Mouse (Mus musculus) hindlimb bud, embryonic 11.5 days (tissue): ENCODE measurements around the gene Doc2b.
A peak's percentile ranks its signal among the peaks of the same experiment; 100 is the strongest.
"Not testable (repeated sequence)": the region's sequence is repeated elsewhere in the genome, so short reads cannot be mapped to it uniquely, and the experiment has no call there.

Experiments
- DNase-seq: peaks from one replicate; pipeline ENCODE4 v3.0.0-alpha.2; 2012; ENCODE audit warnings: low read depth, low spot score; ENCODE audit errors: extremely low spot score

The Doc2b gene

DNA sequence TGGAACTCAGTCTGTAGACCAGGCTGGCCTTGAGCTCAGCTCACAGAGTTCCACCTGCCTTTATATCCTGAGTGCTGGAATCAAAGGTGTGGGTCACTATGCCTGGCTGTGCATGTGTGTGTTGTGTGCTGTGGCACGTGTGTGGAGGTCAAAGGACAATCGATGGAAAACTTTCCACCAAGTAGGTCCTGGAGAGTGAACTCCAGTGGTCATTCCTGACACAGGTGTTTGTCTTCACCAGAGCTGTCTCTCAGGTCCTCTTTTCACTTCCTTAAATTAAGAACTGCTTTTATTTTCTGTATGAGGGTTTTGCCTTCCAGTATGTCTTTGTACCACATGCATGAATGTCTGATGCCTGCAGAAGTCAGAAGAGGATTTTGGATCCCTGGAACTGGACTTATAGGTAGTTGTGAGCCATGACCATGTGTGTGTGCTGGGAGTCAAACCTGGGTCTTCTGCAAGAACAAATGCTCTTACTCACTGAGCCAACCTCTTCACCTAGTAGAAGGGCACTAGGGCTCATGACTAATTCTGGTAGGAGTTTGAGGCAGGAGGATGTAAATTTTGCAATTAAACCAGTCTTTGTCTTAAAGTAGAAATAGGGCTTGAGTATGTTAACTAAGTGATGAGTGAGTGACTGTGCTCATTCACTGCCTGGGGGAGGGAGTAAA lies 57.9 kb downstream of the Doc2b start:
- no peak for DNase-seq

DNA sequence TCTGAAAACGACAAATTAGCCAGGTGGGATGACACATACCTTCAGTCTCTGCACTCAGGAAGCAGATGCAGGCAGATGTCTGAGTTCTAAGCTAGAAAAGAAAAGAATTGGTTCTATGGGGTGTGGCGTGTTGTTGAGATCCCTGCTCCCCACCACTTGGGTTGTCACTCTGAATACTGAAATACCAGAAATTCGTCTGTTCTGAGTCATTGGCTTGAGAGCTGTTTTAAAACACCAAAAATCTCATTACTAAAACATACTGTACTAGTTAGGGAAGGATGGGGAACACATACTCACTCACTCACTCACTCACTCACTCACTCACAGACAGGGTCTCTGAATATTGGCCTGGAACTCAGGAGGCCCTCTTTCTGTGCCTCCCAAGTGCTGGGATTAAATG lies 58.9 kb downstream of the Doc2b start:
- DNase-seq: no peak

DNA sequence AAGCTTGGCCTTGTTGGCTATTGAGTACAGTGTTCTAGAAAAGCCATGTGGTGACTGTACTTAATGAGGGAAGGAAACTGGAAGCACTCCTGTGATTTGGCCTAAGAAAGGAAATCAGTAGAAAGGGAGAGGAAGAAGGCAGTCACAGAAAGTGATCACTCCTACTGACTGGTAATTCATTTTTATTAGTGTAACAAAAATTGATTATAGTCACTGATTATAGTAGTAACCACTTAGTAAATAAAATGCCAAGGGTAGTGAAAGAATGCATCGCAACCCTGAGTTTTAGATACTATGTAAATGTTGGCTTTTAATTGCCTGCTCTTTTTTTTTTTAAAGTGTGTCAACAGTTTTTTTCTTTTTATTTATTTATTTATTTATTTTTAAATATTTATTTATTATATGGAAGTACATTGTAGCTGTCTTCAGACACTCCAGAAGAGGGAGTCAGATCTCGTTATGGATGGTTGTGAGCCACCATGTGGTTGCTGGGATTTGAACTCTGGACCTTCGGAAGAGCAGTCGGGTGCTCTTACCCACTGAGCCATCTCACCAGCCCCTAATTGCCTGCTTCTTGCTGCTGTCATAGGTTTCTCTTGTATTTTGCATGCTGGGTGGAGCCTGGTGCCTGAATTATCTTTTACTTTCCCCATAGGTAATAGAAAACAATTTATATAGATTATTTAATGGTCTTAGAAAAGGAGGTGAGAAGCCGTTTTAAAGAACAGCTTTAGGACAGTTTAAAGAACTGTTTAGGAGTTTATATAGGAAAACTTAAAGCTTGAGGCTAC lies 60.2 kb downstream of the Doc2b start:
- DNase-seq: no peak

DNA sequence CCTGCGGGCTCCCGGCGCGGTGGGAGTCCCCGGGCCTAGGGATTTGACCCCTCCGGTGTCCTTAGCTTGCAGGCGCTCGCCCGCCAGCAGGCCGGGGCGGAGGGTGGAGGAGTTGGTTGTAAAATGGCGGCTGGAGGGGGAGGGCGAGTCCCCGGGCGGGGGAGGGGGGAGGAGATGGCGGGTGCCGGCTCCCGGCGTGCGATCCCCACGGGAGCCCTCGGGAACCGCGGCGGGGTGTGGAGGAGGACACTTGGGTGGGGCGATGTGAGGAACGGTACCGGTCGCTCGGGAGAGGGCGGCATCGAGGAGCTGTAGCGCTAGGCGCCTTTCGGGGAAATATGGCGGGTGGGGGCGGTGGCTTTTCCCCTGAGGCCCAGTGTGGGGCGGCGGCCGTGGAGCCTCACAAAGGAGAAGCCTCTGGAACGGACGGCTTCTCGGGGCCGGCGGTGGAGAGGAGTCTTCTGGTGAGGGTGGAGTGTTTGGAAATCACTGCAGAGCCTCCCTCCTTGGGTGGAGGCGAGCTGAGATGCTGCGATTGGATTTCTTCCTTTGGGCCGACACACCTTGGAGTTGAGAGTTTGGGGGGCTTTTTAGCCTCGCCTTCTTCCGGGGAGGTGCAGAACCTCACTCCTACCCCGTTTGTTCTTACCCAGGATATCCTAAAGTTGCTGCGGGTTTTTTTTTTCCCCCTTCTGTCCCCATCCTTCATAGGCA lies 62.5 kb downstream of the Doc2b start:
- no peak for DNase-seq

DNA sequence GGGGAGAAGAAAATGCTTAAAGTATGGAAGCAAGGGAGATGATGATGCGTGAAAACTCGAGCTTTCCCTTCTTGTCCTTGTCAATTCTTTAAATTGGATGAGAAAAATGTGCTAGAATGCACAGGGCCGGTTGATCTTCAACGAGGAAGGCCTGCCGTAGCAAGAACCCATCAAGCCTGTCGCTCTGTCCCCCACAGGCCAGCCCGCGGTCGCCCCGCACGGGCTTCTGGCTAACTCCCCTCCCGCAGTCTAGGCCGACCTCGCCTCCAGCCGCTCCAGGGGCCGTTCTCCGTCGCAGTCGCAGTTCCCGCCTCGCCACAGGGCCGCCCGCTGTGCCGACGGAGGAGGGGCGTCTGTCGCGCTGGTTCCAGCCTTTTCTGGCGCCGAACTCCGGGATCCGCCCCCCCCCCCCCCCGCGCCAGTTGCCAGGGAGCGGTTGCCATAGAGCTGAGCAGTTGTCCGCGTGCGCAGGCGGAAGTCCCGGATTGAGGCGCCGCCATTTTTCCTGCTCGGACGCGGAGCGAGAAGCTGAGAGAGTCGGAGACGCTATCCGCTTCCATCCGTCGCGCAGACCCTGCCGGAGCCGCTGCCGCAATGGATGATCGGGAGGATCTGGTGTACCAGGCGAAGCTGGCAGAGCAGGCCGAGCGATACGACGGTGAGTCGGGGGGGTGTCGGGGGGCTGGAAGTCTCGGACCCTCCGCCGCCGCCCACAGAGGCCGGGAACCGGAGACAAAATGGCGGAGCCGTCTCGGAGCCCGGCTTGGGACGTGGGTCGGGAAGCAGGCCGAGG lies 63.2 kb downstream of the Doc2b start, which contains the start of gene Ywhae:
Ywhae (plus strand) TSS at position 436 of the 793 bp plus-strand sequence.
- DNase-seq: peak; percentile 62

DNA sequence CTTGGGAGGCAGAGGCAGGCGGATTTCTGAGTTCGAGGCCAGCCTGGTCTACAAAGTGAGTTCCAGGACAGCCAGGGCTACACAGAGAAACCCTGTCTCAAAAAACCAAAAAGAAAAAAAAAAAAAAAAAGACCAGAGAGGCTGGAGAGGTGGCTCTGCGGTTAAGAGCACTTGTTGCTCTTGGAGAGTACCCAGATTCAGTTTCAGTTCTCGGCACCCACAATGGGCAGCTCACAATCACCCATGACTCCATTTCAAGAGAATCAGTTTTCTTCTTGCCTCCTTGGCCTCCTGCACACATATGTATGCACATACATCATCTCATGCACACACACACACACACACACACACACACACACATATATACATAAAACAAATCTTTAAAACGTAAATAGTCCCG lies 68.2 kb downstream of the Doc2b start:
- not testable (repeated sequence) for DNase-seq

DNA sequence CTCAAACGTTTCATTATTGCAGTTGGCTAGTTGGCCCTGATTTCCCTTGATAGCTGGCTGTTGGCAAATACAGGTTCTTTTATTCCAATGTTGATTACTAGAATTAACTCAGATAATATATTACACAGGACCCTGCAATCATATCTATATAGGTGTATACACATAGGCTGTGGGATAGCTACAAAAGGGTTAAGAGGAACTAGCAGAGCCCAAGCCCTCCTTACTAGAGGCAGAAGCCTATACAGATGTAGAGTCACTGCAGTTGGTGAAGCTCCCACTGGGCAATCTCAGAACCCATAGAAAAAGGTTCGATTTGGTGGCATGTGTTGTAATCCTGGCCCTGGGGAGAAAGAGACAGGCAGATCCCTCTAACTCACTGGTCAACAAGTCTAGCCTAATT lies 68.7 kb downstream of the Doc2b start:
- DNase-seq: no peak

DNA sequence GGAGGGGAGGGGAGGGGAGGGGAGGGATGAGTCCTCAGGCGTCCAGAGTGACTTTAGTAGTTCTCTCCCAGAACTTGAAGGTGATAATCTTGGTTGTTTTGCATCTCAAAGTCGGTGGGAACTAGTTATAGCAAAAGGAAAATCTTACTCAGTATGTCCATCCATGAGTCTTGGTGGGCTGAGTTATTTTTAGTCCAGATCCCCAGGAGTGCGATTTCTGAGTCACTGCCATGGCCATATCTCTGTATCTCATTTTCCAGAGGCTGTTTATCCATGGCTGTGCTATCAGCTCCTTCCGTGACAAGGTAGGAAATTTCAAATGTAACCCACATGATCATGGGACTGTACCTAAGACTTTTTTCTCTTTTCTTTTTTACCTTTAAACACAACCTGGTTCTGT lies 73.5 kb downstream of the Doc2b start:
- no peak for DNase-seq
